Comparison of ENCODE assay signal across 12 mouse cellular contexts in genomic region chr11:55099019-55099771, GRCm38 (mm10). TPM values are rescaled to one million over a fixed set of nuclear protein-coding genes. Genes with fewer than 3 reads are reported as not detected.
A peak's percentile ranks its signal among the peaks of the same experiment; 100 is the strongest.
DNase-seq lines count a peak whose midpoint lies in the region; ATAC-seq and TF ChIP-seq lines count a peak whose summit lies in the region.
"Had no signal": no experiment of that assay in that cellular context is flagged by ENCODE, and none has a peak within 500 bp of the region (broad histone marks: within the 10 kb centered on the region; RNA-seq: fewer than 3 reads in every experiment).

No protein-coding gene starts in this region.

- no peak for ATAC-seq in embryonic facial prominence, embryonic 14.5 days (ENCODE audit: low read depth)
- ATAC-seq in neural tube, embryonic 13.5 days (ENCODE audit: low read depth): no peak

- 84% methylated on average over 8 of the region's 8 CpGs for WGBS in embryonic facial prominence, embryonic 14.5 days
- WGBS in embryonic facial prominence, embryonic 10.5 days: 84% methylated on average over 8 of the region's 8 CpGs
- 92% methylated on average over 8 of the region's 8 CpGs for WGBS in neural tube, embryonic 13.5 days
- 90% methylated on average over 8 of the region's 8 CpGs for WGBS in small intestine, adult 2 months

- DNase-seq in embryonic facial prominence, embryonic 14.5 days (ENCODE audit: low spot score): no peak
- no peak for DNase-seq in embryonic facial prominence, embryonic 10.5 days (ENCODE audit: low spot score)
- DNase-seq in kidney, adult 18-20 months: peak; percentile 16
- DNase-seq in kidney, postnatal 36 days: no peak
- DNase-seq in neural tube, embryonic 10.5 days (ENCODE audit: extremely low spot score, low spot score): no peak
- no peak for DNase-seq in B cell, adult 2 months

- H3K9me3 ChIP-seq in embryonic facial prominence, embryonic 14.5 days (ENCODE audit: control insufficient read depth, low read length): no peaks in the 10 kb centered on the region
- H3K9me3 ChIP-seq in embryonic facial prominence, embryonic 10.5 days: no peaks in the 10 kb centered on the region
- no peaks in the 10 kb centered on the region for H3K9me3 ChIP-seq in neural tube, embryonic 13.5 days
- H3K9me3 ChIP-seq: intestine, embryonic 15.5 days had no signal

- H3K4me2 ChIP-seq in embryonic facial prominence, embryonic 14.5 days (ENCODE audit: low read depth, low read length): 0 out of 2 replicates have a peak overlapping the region, but pooled peaks have one; percentile 67
- peak overlapping the region; percentile 67 for H3K4me2 ChIP-seq in neural tube, embryonic 13.5 days

- TF ChIP-seq CTCF in small intestine, adult 2 months (IDR thresholded peaks at IDR 0.05; ENCODE audit: extremely low read depth, insufficient read length, insufficient replicate concordance, low read depth, low read length): no peak

- TF ChIP-seq POLR2A in small intestine, adult 2 months (IDR thresholded peaks at IDR 0.05; ENCODE audit: low read depth, low read length): no peak

- H3K27ac ChIP-seq in embryonic facial prominence, embryonic 14.5 days (replicated peaks; ENCODE audit: low read depth, low read length): no peak overlapping the region
- no peak overlapping the region for H3K27ac ChIP-seq in embryonic facial prominence, embryonic 10.5 days (replicated peaks)
- H3K27ac ChIP-seq in neural tube, embryonic 13.5 days (replicated peaks): no peak overlapping the region
- no peak overlapping the region for H3K27ac ChIP-seq in small intestine, adult 2 months (ENCODE audit: insufficient read depth, low read depth, low read length)
- H3K27ac ChIP-seq: intestine, embryonic 15.5 days had no signal

- 0 out of 2 replicates have a peak, but pooled peaks cover 7% of the 10 kb centered on the region for H3K4me1 ChIP-seq in embryonic facial prominence, embryonic 14.5 days (ENCODE audit: control insufficient read depth, insufficient read depth, low read length)
- peaks cover 15% of the 10 kb centered on the region for H3K4me1 ChIP-seq in embryonic facial prominence, embryonic 10.5 days
- H3K4me1 ChIP-seq in neural tube, embryonic 13.5 days (replicated peaks): peaks cover 27% of the 10 kb centered on the region
- peaks cover 5% of the 10 kb centered on the region; the same call in 1 of the 2 replicates for H3K4me1 ChIP-seq in small intestine, adult 2 months (ENCODE audit: control insufficient read depth, insufficient read depth, insufficient read length, low read length)

- H3K36me3 ChIP-seq in embryonic facial prominence, embryonic 14.5 days (ENCODE audit: control insufficient read depth, insufficient read depth, low read length): no peaks in the 10 kb centered on the region
- no peaks in the 10 kb centered on the region for H3K36me3 ChIP-seq in embryonic facial prominence, embryonic 10.5 days (replicated peaks)
- H3K36me3 ChIP-seq in neural tube, embryonic 13.5 days: 0 out of 2 replicates have a peak, but pooled peaks cover 8% of the 10 kb centered on the region
- 0 out of 2 replicates have a peak, but pooled peaks cover 2% of the 10 kb centered on the region for H3K36me3 ChIP-seq in small intestine, adult 2 months (ENCODE audit: control insufficient read depth, insufficient read depth, low read length)
- H3K36me3 ChIP-seq: intestine, embryonic 15.5 days had no signal

- no peak overlapping the region for H3K4me3 ChIP-seq in embryonic facial prominence, embryonic 14.5 days (ENCODE audit: low read depth, low read length)
- H3K4me3 ChIP-seq in embryonic facial prominence, embryonic 10.5 days: no peak overlapping the region
- H3K4me3 ChIP-seq in neural tube, embryonic 13.5 days: no peak overlapping the region
- peak overlapping the region; percentile 65 for H3K4me3 ChIP-seq in small intestine, adult 2 months (ENCODE audit: low read depth, low read length)

- H3K9ac ChIP-seq in embryonic facial prominence, embryonic 14.5 days (ENCODE audit: low read depth, low read length): no peak overlapping the region
- H3K9ac ChIP-seq in neural tube, embryonic 13.5 days: no peak overlapping the region

- H3K27me3 ChIP-seq in embryonic facial prominence, embryonic 14.5 days (replicated peaks; ENCODE audit: control insufficient read depth, insufficient read depth, low read length): no peaks in the 10 kb centered on the region
- peaks cover 8% of the 10 kb centered on the region; the same call in 1 of the 2 replicates for H3K27me3 ChIP-seq in embryonic facial prominence, embryonic 10.5 days (replicated peaks; ENCODE audit: low read depth, poor library complexity, severe bottlenecking)
- H3K27me3 ChIP-seq in neural tube, embryonic 13.5 days: no peaks in the 10 kb centered on the region
- no peaks in the 10 kb centered on the region for H3K27me3 ChIP-seq in small intestine, adult 2 months (ENCODE audit: control insufficient read depth, insufficient read depth, low read length)
- H3K27me3 ChIP-seq: intestine, embryonic 15.5 days had no signal

RNA-seq across cellular contexts. Expression of gene Gm2a, which starts 1.3 kb away (rescaled TPM):
- polyA plus RNA-seq in embryonic facial prominence, embryonic 14.5 days (2014; fragmentation: Nextera tagmentation; extraction: Ambion mirVana): 28.2 and 30.3 TPM in 2 replicates
- polyA plus RNA-seq in embryonic facial prominence, embryonic 10.5 days (2016; fragmentation: Nextera tagmentation; extraction: Ambion mirVana): 7.2 and 7.3 TPM in 2 replicates
- polyA plus RNA-seq in neural tube, embryonic 13.5 days (2015; fragmentation: Nextera tagmentation; extraction: Ambion mirVana): 20.3 and 20.7 TPM in 2 replicates
- 16.6 and 24.2 TPM in 2 replicates for polyA plus RNA-seq in small intestine, adult 2 months (2012; rRNA removed)

RNA-seq across cellular contexts. Expression of gene Ccdc69, which starts 21.3 kb away (rescaled TPM):
- polyA plus RNA-seq in embryonic facial prominence, embryonic 14.5 days (2014; fragmentation: Nextera tagmentation; extraction: Ambion mirVana): 2.2 and 2.7 TPM in 2 replicates
- polyA plus RNA-seq in embryonic facial prominence, embryonic 10.5 days (2016; fragmentation: Nextera tagmentation; extraction: Ambion mirVana): 0.47 and 0.49 TPM in 2 replicates
- polyA plus RNA-seq in neural tube, embryonic 13.5 days (2015; fragmentation: Nextera tagmentation; extraction: Ambion mirVana): 0.50 and 0.63 TPM in 2 replicates
- polyA plus RNA-seq in small intestine, adult 2 months (2012; rRNA removed): 1.1 and 1.7 TPM in 2 replicates

RNA-seq across cellular contexts. Expression of gene Slc36a3, which starts 52.3 kb away (rescaled TPM):
- not detected in 2 replicates for polyA plus RNA-seq in embryonic facial prominence, embryonic 14.5 days (2014; fragmentation: Nextera tagmentation; extraction: Ambion mirVana)
- polyA plus RNA-seq in embryonic facial prominence, embryonic 10.5 days (2016; fragmentation: Nextera tagmentation; extraction: Ambion mirVana): not detected in 2 replicates
- not detected in 2 replicates for polyA plus RNA-seq in neural tube, embryonic 13.5 days (2015; fragmentation: Nextera tagmentation; extraction: Ambion mirVana)
- polyA plus RNA-seq in small intestine, adult 2 months (2012; rRNA removed): 0.18 and 0.23 TPM in 2 replicates
- polyA plus RNA-seq: intestine, embryonic 15.5 days; lung, embryonic 16.5 days; neural tube, embryonic 11.5 days; stomach, embryonic 14.5 days had no signal
